Mouse (Mus musculus): ENCODE results near the gene Ttc39b. TPM values are rescaled to one million over a fixed set of nuclear protein-coding genes. Genes with fewer than 3 reads are reported as not detected.
"Not testable (repeated sequence)": the region's sequence is repeated elsewhere in the genome, so short reads cannot be mapped to it uniquely, and the experiment has no call there.

The Ttc39b gene
- total and polyA plus RNA-seq, 3 experiments = 0.49 TPM; not detected in 2

DNA sequence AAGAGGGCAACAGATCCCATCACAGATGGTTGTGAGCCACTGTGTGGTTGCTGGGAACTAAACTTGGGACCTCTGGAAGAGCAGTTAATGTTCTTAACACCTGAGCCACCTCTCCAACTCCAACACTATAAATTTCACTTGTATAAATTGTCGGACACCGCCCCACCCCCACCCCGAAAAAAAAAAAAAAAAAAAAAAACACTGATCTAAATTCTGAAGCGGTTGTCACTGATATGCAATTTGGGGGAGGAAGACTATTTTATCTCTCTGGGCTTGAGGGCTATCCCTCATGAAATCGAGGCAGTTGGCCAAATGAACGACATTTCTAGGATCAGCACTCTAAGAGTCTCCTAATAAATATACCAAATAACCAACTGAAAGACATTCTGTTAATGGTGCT is 70.4 kb downstream of the Ttc39b start:
- no peaks in the 10 kb centered on the region for H3K27me3 ChIP-seq (ENCODE audit: insufficient read depth, low read length)
- H3K36me3 ChIP-seq (replicated peaks) = no peaks in the 10 kb centered on the region
- H3K4me3 ChIP-seq (ENCODE audit: low read depth, low read length) = no peak overlapping the region
- no peaks in the 10 kb centered on the region for H3K4me1 ChIP-seq (ENCODE audit: insufficient read depth, low read depth, low read length)
- H3K9me3 ChIP-seq (replicated peaks) = peaks cover 36% of the 10 kb centered on the region
- DNase-seq (ENCODE audit: low spot score) (no peak), ATAC-seq (ENCODE audit: extremely low read depth, insufficient number of reproducible peaks, low FRiP score, poor library complexity, severe bottlenecking) (no peak)
- TF ChIP-seq POLR2AphosphoS5 (IDR thresholded peaks at IDR 0.05; ENCODE audit: insufficient replicate concordance, low read depth, low read length) (no peak), TAL1 (conservative IDR thresholded peaks at IDR 0.05; ENCODE audit: low read depth, low read length) (no peak), CTCF (IDR thresholded peaks at IDR 0.05; ENCODE audit: low read depth, low read length) (no peak), GATA1 (IDR thresholded peaks at IDR 0.05; ENCODE audit: borderline replicate concordance, low read length) (no peak), GATA2 (IDR thresholded peaks at IDR 0.05; ENCODE audit: borderline replicate concordance, low read depth, low read length) (no peak)

DNA sequence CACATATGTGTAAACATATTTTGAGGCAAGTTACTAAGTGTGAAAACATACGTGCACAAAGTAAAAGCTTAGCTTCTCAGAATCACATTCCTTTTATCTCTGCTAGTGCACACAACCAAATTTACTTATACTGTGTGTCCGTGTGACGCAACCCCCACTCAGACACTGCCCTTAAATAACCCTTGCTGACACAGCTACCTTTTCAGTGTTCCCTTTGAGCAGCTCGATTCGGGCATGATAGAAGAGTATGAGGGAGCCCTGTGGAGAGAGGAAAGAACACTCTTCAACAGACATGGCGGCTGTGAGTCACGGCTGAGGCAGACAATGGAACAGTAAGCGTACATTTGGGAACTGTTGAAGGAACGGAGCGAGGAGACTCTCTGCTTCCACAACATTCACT is 80.3 kb downstream of the Ttc39b start:
- no peak for ATAC-seq (ENCODE audit: extremely low read depth, insufficient number of reproducible peaks, low FRiP score, poor library complexity, severe bottlenecking)
- no peak for TF ChIP-seq GATA2 (IDR thresholded peaks at IDR 0.05; ENCODE audit: borderline replicate concordance, low read depth, low read length)
- no peak for TF ChIP-seq TAL1 (conservative IDR thresholded peaks at IDR 0.05; ENCODE audit: low read depth, low read length)
- TF ChIP-seq POLR2AphosphoS5 (IDR thresholded peaks at IDR 0.05; ENCODE audit: insufficient replicate concordance, low read depth, low read length) = no peak
- no peak for TF ChIP-seq CTCF (IDR thresholded peaks at IDR 0.05; ENCODE audit: low read depth, low read length)
- no peak for TF ChIP-seq GATA1 (IDR thresholded peaks at IDR 0.05; ENCODE audit: borderline replicate concordance, low read length)

DNA sequence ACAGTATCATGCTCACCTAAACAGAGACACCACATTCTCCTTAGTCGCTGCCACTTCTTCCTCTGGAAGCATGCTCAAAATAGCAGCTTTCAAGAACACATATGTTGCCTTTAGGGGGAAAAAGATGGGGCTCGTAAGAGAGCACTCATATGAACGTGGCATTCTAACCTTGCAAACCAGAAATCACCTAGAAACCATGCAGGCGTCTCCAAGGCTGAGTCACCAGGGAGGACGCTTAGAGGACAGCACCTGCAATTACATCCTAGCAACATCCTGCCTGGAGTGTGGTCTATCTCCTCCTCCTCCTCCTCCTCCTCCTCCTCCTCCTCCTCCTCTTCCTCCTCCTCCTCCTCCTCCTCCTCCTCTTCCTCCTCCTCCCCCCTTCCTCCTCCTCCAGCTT is 82.4 kb downstream of the Ttc39b start:
- Histone ChIP-seq H3K4me3 (ENCODE audit: low read depth, low read length) (no peak overlapping the region), H3K4me1 (ENCODE audit: insufficient read depth, low read depth, low read length) (no peaks in the 10 kb centered on the region), H3K36me3 (replicated peaks) (no peaks in the 10 kb centered on the region), H3K9me3 (replicated peaks) (peaks cover 50% of the 10 kb centered on the region), H3K27me3 (ENCODE audit: insufficient read depth, low read length) (no peaks in the 10 kb centered on the region)
- TF ChIP-seq GATA1 (IDR thresholded peaks at IDR 0.05; ENCODE audit: borderline replicate concordance, low read length) (no peak), POLR2AphosphoS5 (IDR thresholded peaks at IDR 0.05; ENCODE audit: insufficient replicate concordance, low read depth, low read length) (no peak), CTCF (IDR thresholded peaks at IDR 0.05; ENCODE audit: low read depth, low read length) (no peak), GATA2 (IDR thresholded peaks at IDR 0.05; ENCODE audit: borderline replicate concordance, low read depth, low read length) (no peak), TAL1 (conservative IDR thresholded peaks at IDR 0.05; ENCODE audit: low read depth, low read length) (no peak)
- DNase-seq (ENCODE audit: low spot score) (no peak), ATAC-seq (ENCODE audit: extremely low read depth, insufficient number of reproducible peaks, low FRiP score, poor library complexity, severe bottlenecking) (no peak)

More for the DNA sequence above, 80.3 kb downstream of the Ttc39b start:
- H3K4me3 ChIP-seq (ENCODE audit: low read depth, low read length) = no peak overlapping the region
- peaks cover 60% of the 10 kb centered on the region for H3K9me3 ChIP-seq (replicated peaks)
- no peaks in the 10 kb centered on the region for H3K27me3 ChIP-seq (ENCODE audit: insufficient read depth, low read length)
- no peaks in the 10 kb centered on the region for H3K36me3 ChIP-seq (replicated peaks)
- no peak for DNase-seq (ENCODE audit: low spot score)
- H3K4me1 ChIP-seq (ENCODE audit: insufficient read depth, low read depth, low read length) = no peaks in the 10 kb centered on the region

- ATAC-seq (ENCODE audit: extremely low read depth, insufficient number of reproducible peaks, low FRiP score, poor library complexity, severe bottlenecking) = no peak
- TF ChIP-seq CTCF (IDR thresholded peaks at IDR 0.05; ENCODE audit: low read depth, low read length) (no peak), GATA2 (IDR thresholded peaks at IDR 0.05; ENCODE audit: borderline replicate concordance, low read depth, low read length) (no peak), GATA1 (IDR thresholded peaks at IDR 0.05; ENCODE audit: borderline replicate concordance, low read length) (no peak), POLR2AphosphoS5 (IDR thresholded peaks at IDR 0.05; ENCODE audit: insufficient replicate concordance, low read depth, low read length) (no peak), TAL1 (conservative IDR thresholded peaks at IDR 0.05; ENCODE audit: low read depth, low read length) (no peak)
- Histone ChIP-seq H3K9me3 (replicated peaks) (peaks cover 52% of the 10 kb centered on the region), H3K36me3 (replicated peaks) (no peaks in the 10 kb centered on the region), H3K4me3 (ENCODE audit: low read depth, low read length) (no peak overlapping the region), H3K4me1 (ENCODE audit: insufficient read depth, low read depth, low read length) (no peaks in the 10 kb centered on the region), H3K27me3 (ENCODE audit: insufficient read depth, low read length) (no peaks in the 10 kb centered on the region)
- DNase-seq (ENCODE audit: low spot score) = no peak
These were observed 86.4 kb downstream of the Ttc39b start for GRCm38 (mm10) chr4:83237656-83238055.

GRCm38 (mm10) chr4:83235304-83235703 is 88.8 kb downstream of the Ttc39b start:
- DNase-seq (ENCODE audit: low spot score); H3K27me3 ChIP-seq (ENCODE audit: insufficient read depth, low read length); ATAC-seq (ENCODE audit: extremely low read depth, insufficient number of reproducible peaks, low FRiP score, poor library complexity, severe bottlenecking); H3K4me1 ChIP-seq (ENCODE audit: insufficient read depth, low read depth, low read length); H3K36me3 ChIP-seq (replicated peaks); H3K4me3 ChIP-seq (ENCODE audit: low read depth, low read length): not testable (repeated sequence)
- peaks cover 50% of the 10 kb centered on the region for H3K9me3 ChIP-seq (replicated peaks)

DNA sequence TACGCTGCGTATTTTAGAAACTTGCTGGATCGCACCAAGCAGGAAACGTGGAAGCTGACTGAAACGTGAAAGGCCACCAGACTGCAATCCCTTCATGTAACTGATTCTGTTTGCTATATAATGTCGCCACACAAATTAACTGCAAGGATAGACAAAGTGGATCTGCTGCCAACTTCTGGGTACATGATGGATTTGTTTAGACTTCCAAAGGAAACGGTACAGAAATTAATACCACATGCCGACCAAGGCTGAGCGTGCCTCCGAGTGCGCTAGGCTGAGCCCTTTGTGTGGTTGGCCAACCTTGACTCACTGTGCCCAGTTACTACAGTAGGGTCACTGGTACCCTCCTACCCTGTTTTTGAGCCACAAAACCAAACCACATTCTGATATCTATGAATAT is 89.3 kb downstream of the Ttc39b start:
- H3K9me3 ChIP-seq (replicated peaks) = peaks cover 50% of the 10 kb centered on the region
- TF ChIP-seq TAL1 (conservative IDR thresholded peaks at IDR 0.05; ENCODE audit: low read depth, low read length) (no peak), POLR2AphosphoS5 (IDR thresholded peaks at IDR 0.05; ENCODE audit: insufficient replicate concordance, low read depth, low read length) (no peak), GATA1 (IDR thresholded peaks at IDR 0.05; ENCODE audit: borderline replicate concordance, low read length) (no peak), CTCF (IDR thresholded peaks at IDR 0.05; ENCODE audit: low read depth, low read length) (no peak), GATA2 (IDR thresholded peaks at IDR 0.05; ENCODE audit: borderline replicate concordance, low read depth, low read length) (no peak)
- H3K4me1 ChIP-seq (ENCODE audit: insufficient read depth, low read depth, low read length) = no peaks in the 10 kb centered on the region
- H3K36me3 ChIP-seq (replicated peaks) = no peaks in the 10 kb centered on the region
- ATAC-seq (ENCODE audit: extremely low read depth, insufficient number of reproducible peaks, low FRiP score, poor library complexity, severe bottlenecking) (no peak), DNase-seq (ENCODE audit: low spot score) (no peak)
- no peak overlapping the region for H3K4me3 ChIP-seq (ENCODE audit: low read depth, low read length)
- no peaks in the 10 kb centered on the region for H3K27me3 ChIP-seq (ENCODE audit: insufficient read depth, low read length)

- H3K27me3 ChIP-seq (ENCODE audit: insufficient read depth, low read length) = no peaks in the 10 kb centered on the region
- DNase-seq (ENCODE audit: low spot score) (no peak), ATAC-seq (ENCODE audit: extremely low read depth, insufficient number of reproducible peaks, low FRiP score, poor library complexity, severe bottlenecking) (no peak)
- no peak overlapping the region for H3K4me3 ChIP-seq (ENCODE audit: low read depth, low read length)
- H3K9me3 ChIP-seq (replicated peaks) = peaks cover 48% of the 10 kb centered on the region
- TF ChIP-seq TAL1 (conservative IDR thresholded peaks at IDR 0.05; ENCODE audit: low read depth, low read length) = no peak
- TF ChIP-seq GATA2 (IDR thresholded peaks at IDR 0.05; ENCODE audit: borderline replicate concordance, low read depth, low read length) = no peak
- no peak for TF ChIP-seq CTCF (IDR thresholded peaks at IDR 0.05; ENCODE audit: low read depth, low read length)
- TF ChIP-seq POLR2AphosphoS5 (IDR thresholded peaks at IDR 0.05; ENCODE audit: insufficient replicate concordance, low read depth, low read length) = no peak
- TF ChIP-seq GATA1 (IDR thresholded peaks at IDR 0.05; ENCODE audit: borderline replicate concordance, low read length) = no peak
- H3K36me3 ChIP-seq (replicated peaks) = no peaks in the 10 kb centered on the region
- H3K4me1 ChIP-seq (ENCODE audit: insufficient read depth, low read depth, low read length) = no peaks in the 10 kb centered on the region
These were observed 89.9 kb downstream of the Ttc39b start for GRCm38 (mm10) chr4:83234132-83234531.

Measured in G1E (cell line).